Mouse (Mus musculus) midbrain, embryonic 16.5 days (tissue): Measurements from ENCODE around the gene Pik3r5. TPM values are rescaled to one million over a fixed set of nuclear protein-coding genes. Genes with fewer than 3 reads are reported as not detected.

Source experiments
- ATAC-seq: fragments of 200-750 bp; cut with Nextera tagmentation; 2 replicates; pipeline ENCODE4 v1.8.0; 2017; ENCODE audit warnings: moderate TSS enrichment
- H3K27ac ChIP-seq: fragments of 300-500 bp; sonication (generic); 2 replicates; pipeline ENCODE4 v1.5.1; 2014; ENCODE audit warnings: mild to moderate bottlenecking, low read length, mixed read lengths
- H3K27me3 ChIP-seq: fragments of 300-500 bp; sonication (generic); 2 replicates; pipeline ENCODE4 v1.6.1; 2014; ENCODE audit warnings: low read depth, low read length, mixed read lengths; ENCODE audit not compliant: control insufficient read depth, insufficient read depth
- H3K36me3 ChIP-seq: fragments of 300-500 bp; sonication (generic); 2 replicates; pipeline ENCODE4 v1.6.1; 2014; ENCODE audit warnings: mild to moderate bottlenecking, low read length, moderate library complexity, mixed read lengths; ENCODE audit not compliant: control insufficient read depth, insufficient read depth
- H3K4me1 ChIP-seq: fragments of 300-500 bp; sonication (generic); 2 replicates; pipeline ENCODE4 v1.6.1; 2014; ENCODE audit warnings: mild to moderate bottlenecking, low read length, mixed read lengths; ENCODE audit not compliant: control insufficient read depth, insufficient read depth
- H3K4me2 ChIP-seq: fragments of 300-500 bp; sonication (generic); 2 replicates; pipeline ENCODE4 v1.6.1; 2014; ENCODE audit warnings: mild to moderate bottlenecking, low read length, mixed read lengths
- H3K4me3 ChIP-seq: fragments of 300-500 bp; sonication (generic); 2 replicates; pipeline ENCODE4 v1.5.1; 2014; ENCODE audit warnings: low read depth, mild to moderate bottlenecking, low read length, moderate library complexity, mixed read lengths
- H3K9ac ChIP-seq: fragments of 300-500 bp; sonication (generic); 2 replicates; pipeline ENCODE4 v1.6.1; 2014; ENCODE audit warnings: low read depth, low read length, mixed read lengths
- H3K9me3 ChIP-seq: fragments of 300-500 bp; sonication (generic); replicated peaks from 2 replicates; pipeline ENCODE4 v1.6.1; 2014; ENCODE audit warnings: mild to moderate bottlenecking, low read length, mixed read lengths; ENCODE audit not compliant: control insufficient read depth, poor library complexity, severe bottlenecking
- WGBS: fragments of 180-500 bp; shearing (Covaris S2); extraction: QIAGEN DNeasy Blood & Tissue Kit; methylation state at CpG from one replicate; pipeline ENCODE4 v1.1.7; 2014; 5-methylcytosine and 5-hydroxymethylcytosine counted together
- polyA plus RNA-seq: library from polyadenylated mRNA; unstranded; fragments of >200 nt; fragmentation: Nextera tagmentation; extraction: Ambion mirVana; gene quantifications from 2 replicates; pipeline ENCODE4 v1.2.1, GENCODE M21; 2015

Gene Pik3r5
- polyA plus RNA-seq, 1 experiment from 2014 or later = 0.24 TPM

DNA sequence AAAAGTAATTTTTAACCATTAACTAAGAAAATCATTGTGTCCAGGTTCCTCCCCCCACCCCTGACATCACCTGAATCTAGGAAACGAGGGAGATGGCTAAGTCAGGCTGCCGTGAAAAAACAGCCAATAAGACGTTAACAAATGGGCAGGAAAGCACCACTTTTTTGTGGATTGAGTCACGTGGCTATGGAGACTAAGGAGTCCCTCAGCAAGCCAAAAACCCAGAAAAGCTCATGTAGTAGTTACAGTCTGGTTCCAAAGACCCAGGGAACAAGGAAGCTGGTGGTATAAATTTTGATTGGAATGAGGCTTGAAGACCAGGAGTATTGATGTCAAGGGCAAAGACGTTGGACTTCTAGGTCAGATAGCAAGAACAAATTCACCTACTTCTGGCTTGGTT is 76.7 kb downstream of the Pik3r5 start:
- ATAC-seq = no peak
- Histone ChIP-seq H3K9me3 (no peaks in the 10 kb centered on the region), H3K9ac (no peak overlapping the region), H3K27ac (no peak overlapping the region), H3K4me1 (no peaks in the 10 kb centered on the region), H3K27me3 (no peaks in the 10 kb centered on the region), H3K36me3 (no peaks in the 10 kb centered on the region), H3K4me3 (no peak overlapping the region), H3K4me2 (no peak overlapping the region)
- 72% methylated on average over 5 of the region's 5 CpGs for WGBS

DNA sequence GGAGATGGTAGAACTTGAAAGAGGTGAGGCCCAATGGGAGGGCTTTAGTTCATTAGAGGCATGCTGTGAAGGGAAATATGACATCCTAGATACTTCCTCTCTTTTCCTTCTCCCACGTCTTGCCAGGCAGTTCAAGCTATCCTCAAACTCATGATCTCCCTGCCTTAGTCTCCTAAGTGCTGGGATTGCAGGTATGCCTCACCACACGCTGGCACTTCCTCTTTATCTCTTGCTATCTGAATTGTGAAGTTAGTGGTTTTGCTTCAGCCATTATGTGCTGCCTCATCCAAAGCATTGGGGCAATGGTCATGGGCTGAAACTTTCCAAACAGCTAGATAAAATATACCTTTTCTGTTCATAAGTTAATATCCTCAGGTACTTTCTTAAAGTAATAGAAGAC is 77.3 kb downstream of the Pik3r5 start:
- no peak overlapping the region for H3K27ac ChIP-seq
- no peak for ATAC-seq
- no peak overlapping the region for H3K4me2 ChIP-seq
- H3K4me1 ChIP-seq = no peaks in the 10 kb centered on the region
- H3K27me3 ChIP-seq = no peaks in the 10 kb centered on the region
- no peak overlapping the region for H3K9ac ChIP-seq
- no peaks in the 10 kb centered on the region for H3K36me3 ChIP-seq
- H3K4me3 ChIP-seq = no peak overlapping the region
- no peaks in the 10 kb centered on the region for H3K9me3 ChIP-seq
- 69% methylated on average over 2 of the region's 2 CpGs for WGBS

DNA sequence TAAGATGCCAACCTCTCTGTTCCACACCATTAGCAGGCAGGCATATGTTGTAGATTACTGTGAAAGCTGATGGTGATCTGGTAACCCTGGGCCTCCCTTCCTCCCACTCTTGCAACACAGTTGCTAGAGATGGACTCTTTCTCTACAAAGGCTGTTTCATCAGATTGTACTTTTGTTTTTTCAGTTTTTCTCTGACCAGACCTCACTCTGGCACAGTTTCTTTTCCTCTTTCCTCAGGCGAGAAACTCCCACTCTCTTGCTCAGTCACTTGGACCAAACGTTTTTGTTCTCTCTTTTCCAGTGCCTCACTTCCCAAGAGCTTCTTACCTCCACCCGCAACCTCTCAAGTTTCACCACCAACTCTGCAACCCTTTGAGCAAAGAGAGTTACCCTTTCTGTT is 82.0 kb downstream of the Pik3r5 start:
- Histone ChIP-seq H3K4me1 (no peaks in the 10 kb centered on the region), H3K27ac (no peak overlapping the region), H3K36me3 (no peaks in the 10 kb centered on the region), H3K9ac (no peak overlapping the region), H3K9me3 (no peaks in the 10 kb centered on the region), H3K4me2 (no peak overlapping the region), H3K27me3 (no peaks in the 10 kb centered on the region), H3K4me3 (no peak overlapping the region)
- no peak for ATAC-seq
- 37% methylated on average over 3 of the region's 3 CpGs for WGBS

DNA sequence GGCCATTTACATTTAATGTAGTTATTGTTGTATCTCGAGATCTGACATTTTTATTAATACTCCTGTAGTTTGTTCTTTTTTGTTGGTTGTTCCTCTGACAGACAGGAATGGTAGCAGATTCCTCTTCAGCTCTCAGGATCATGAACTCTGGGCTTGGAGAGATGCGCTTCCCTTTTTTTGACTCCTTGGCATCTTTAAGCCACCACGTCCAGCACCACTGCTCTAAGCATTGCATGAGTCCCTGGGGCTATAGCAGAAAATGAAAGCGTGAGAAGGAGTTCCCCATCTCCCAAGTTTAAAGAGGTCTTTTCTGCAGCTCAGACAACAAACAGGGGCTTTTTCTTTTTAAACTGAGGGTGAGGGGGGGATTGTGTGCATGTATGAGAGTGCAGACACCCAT is 87.4 kb downstream of the Pik3r5 start:
- H3K27me3 ChIP-seq = no peaks in the 10 kb centered on the region
- H3K9ac ChIP-seq = no peak overlapping the region
- 92% methylated on average over 4 of the region's 4 CpGs for WGBS
- no peaks in the 10 kb centered on the region for H3K4me1 ChIP-seq
- no peak overlapping the region for H3K27ac ChIP-seq
- no peak overlapping the region for H3K4me2 ChIP-seq
- no peak for ATAC-seq
- no peaks in the 10 kb centered on the region for H3K9me3 ChIP-seq
- H3K36me3 ChIP-seq = no peaks in the 10 kb centered on the region
- no peak overlapping the region for H3K4me3 ChIP-seq

DNA sequence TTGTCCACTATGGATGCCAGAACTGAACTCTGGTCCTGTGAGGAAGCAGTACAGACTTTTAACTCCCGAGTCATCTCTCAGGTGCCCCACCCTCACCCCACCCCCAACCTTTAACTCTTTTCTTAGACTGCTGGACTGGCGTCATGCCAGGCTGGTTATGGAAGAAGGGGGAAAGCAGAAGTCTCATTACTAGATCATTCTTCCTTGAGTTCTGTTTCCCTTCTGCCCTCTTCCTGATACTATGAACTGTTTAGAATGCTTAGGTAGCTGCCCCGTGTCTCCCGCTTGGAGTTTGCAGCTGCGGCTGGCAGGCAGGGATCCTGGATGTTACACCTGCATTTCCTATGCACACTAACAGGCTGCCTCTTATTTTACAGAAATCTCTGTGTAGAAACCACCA is 87.9 kb downstream of the Pik3r5 start:
- over 99% methylated on average over 5 of the region's 5 CpGs for WGBS
- no peak overlapping the region for H3K9ac ChIP-seq
- no peak overlapping the region for H3K4me3 ChIP-seq
- no peaks in the 10 kb centered on the region for H3K36me3 ChIP-seq
- ATAC-seq = no peak
- H3K4me1 ChIP-seq = no peaks in the 10 kb centered on the region
- H3K27me3 ChIP-seq = no peaks in the 10 kb centered on the region
- H3K27ac ChIP-seq = no peak overlapping the region
- no peak overlapping the region for H3K4me2 ChIP-seq
- no peaks in the 10 kb centered on the region for H3K9me3 ChIP-seq

DNA sequence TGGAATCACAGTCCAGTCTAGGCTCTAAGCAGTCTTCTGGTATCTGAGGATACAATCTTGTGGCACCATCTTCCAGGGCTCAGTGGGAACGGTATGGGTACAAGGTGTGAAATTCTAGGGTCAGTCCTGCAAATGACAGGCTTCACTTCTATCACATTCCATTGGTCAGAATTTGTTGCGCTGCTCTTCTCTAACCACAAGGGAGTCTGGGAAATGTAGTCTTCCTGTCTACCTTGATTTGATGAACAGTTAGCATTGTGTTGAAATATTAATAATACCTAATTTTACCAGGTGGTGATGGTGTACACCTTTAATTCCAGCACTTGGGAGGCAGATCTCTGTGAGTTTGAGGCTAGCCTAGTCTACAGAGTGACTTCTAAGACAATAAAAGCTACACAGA is 88.5 kb downstream of the Pik3r5 start:
- Histone ChIP-seq H3K9me3 (no peaks in the 10 kb centered on the region), H3K9ac (no peak overlapping the region), H3K4me1 (no peaks in the 10 kb centered on the region), H3K4me3 (no peak overlapping the region), H3K27ac (no peak overlapping the region), H3K4me2 (no peak overlapping the region), H3K36me3 (no peaks in the 10 kb centered on the region), H3K27me3 (no peaks in the 10 kb centered on the region)
- no peak for ATAC-seq
- WGBS = 90% methylated on average over 2 of the region's 2 CpGs

DNA sequence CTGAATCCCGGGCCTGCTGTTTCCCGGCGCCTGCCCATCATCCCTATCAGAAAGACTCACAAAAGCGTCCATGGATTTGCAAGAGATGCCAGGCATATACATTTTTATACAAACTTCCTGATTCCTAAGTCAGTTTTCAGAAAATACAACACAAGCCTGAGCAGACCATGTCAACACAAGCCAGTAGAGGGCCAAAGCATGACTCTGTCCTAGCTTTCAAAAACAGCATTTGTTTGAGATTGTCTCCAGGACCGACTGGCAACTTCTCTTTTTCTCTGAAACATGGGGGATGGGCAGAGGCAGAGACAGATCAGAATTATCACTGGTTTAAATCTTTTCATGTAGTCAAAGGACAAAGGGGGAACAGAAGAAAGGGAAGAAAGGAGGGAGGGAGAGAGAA is 89.4 kb downstream of the Pik3r5 start:
- H3K4me3 ChIP-seq = no peak overlapping the region
- H3K27me3 ChIP-seq = no peaks in the 10 kb centered on the region
- no peak for ATAC-seq
- H3K27ac ChIP-seq = no peak overlapping the region
- no peaks in the 10 kb centered on the region for H3K36me3 ChIP-seq
- no peak overlapping the region for H3K4me2 ChIP-seq
- H3K9me3 ChIP-seq = no peaks in the 10 kb centered on the region
- WGBS = 78% methylated on average over 5 of the region's 5 CpGs
- H3K4me1 ChIP-seq = no peaks in the 10 kb centered on the region
- no peak overlapping the region for H3K9ac ChIP-seq

DNA sequence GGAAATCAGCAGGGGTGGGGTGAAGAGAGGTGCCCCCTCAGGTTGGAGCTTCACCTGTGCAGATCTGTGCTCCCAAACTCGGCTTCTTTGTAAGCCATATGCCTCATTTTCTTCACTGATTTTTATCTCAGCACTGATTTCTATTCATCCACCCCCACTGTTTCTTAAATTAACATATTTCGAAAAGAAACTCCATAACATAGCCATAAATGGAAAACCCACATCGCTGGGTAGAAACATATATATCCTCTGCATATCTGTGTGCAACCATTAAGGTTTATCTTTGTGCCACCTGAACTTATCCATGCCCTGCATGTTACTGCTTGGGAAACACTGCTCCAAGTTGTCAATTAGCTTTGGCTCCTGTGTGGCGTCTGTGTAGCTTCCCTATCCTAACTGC is 94.5 kb downstream of the Pik3r5 start:
- Histone ChIP-seq H3K4me2 (no peak overlapping the region), H3K9ac (no peak overlapping the region), H3K36me3 (no peaks in the 10 kb centered on the region), H3K4me1 (no peaks in the 10 kb centered on the region), H3K27me3 (no peaks in the 10 kb centered on the region), H3K27ac (no peak overlapping the region), H3K4me3 (no peak overlapping the region), H3K9me3 (no peaks in the 10 kb centered on the region)
- ATAC-seq = no peak
- WGBS = 77% methylated on average over 4 of the region's 4 CpGs

DNA sequence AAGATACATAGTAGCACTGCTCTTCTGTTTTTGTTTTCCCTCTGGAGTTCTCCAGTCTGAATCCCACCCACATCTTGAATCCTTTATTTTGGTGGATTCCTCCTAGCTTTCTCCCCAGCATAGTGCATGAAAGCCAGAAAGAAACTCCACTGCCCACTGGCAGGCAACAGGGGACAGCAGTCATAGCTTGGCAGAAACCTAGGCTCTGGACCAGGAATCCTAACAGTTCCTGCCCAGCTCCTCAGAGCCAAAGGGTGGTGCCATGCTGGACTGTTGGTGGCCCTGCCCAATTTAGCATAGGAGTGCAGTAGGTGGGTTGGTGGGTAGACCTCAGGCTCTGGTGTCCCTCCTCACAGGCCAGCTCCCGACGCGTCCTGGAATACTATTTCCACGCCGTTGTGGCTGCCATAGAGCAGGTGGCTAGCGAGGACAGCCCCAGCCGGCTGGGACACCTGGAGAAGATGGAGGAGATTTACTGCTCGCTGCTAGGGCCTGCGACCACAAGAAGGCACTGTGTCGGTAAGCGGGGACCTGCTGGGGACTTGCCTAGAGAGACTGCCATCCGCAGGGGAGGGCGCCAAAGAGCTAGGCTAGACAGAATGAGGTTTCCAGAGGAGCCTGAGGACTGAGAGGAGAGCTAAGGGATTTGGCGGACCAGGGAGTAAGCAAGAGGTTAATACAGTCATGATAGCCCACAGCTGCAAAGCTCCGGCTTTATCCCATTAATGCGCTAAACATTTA is 99.3 kb downstream of the Pik3r5 start:
- no peaks in the 10 kb centered on the region for H3K36me3 ChIP-seq
- H3K27ac ChIP-seq = no peak overlapping the region
- WGBS = 32% methylated on average over 16 of the region's 16 CpGs
- ATAC-seq = no peak
- H3K9me3 ChIP-seq = no peaks in the 10 kb centered on the region
- H3K4me1 ChIP-seq = no peaks in the 10 kb centered on the region
- H3K9ac ChIP-seq = no peak overlapping the region
- H3K4me3 ChIP-seq = no peak overlapping the region
- no peaks in the 10 kb centered on the region for H3K27me3 ChIP-seq
- no peak overlapping the region for H3K4me2 ChIP-seq
